Mouse (Mus musculus): Measurements from ENCODE around the gene Tnfaip8l3. TPM values are rescaled to one million over a fixed set of nuclear protein-coding genes. Genes with fewer than 3 reads are reported as not detected.
A peak's percentile ranks its signal among the peaks of the same experiment; 100 is the strongest.
"Not testable (repeated sequence)": the region's sequence is repeated elsewhere in the genome, so short reads cannot be mapped to it uniquely, and the experiment has no call there.

The Tnfaip8l3 gene
- polyA plus RNA-seq, 2 experiments, result 1.3 to 1.8 TPM

GRCm38 (mm10) chr9:54022795-54023194 is 45.4 kb downstream of the Tnfaip8l3 start:
- no peak overlapping the region for H3K4me3 ChIP-seq (replicated peaks; ENCODE audit: low read length)
- no peaks in the 10 kb centered on the region for H3K36me3 ChIP-seq (ENCODE audit: control insufficient read depth, insufficient read depth, low read length)
- no peak overlapping the region for H3K27ac ChIP-seq (replicated peaks; ENCODE audit: low read depth, low read length)
- peak; percentile 55 for DNase-seq (ENCODE audit: low spot score)
- no peaks in the 10 kb centered on the region for H3K27me3 ChIP-seq (ENCODE audit: control insufficient read depth, insufficient read depth, low read length)
- no peaks in the 10 kb centered on the region for H3K4me1 ChIP-seq (ENCODE audit: control insufficient read depth, insufficient read depth, low read length)
- no peak for TF ChIP-seq POLR2A (IDR thresholded peaks at IDR 0.05; ENCODE audit: borderline replicate concordance, extremely low read depth, insufficient read depth, insufficient read length)
- H3K9me3 ChIP-seq (ENCODE audit: control insufficient read depth, low read length), result no peaks in the 10 kb centered on the region
- H3K4me2 ChIP-seq (replicated peaks; ENCODE audit: low read depth, low read length, severe bottlenecking), result no peak overlapping the region
- 46% methylated on average over 3 of the region's 3 CpGs for WGBS
- no peak overlapping the region for H3K9ac ChIP-seq (ENCODE audit: low read depth, low read length, severe bottlenecking)
- ATAC-seq (ENCODE audit: low FRiP score, low read depth), result peak; percentile 75

DNA sequence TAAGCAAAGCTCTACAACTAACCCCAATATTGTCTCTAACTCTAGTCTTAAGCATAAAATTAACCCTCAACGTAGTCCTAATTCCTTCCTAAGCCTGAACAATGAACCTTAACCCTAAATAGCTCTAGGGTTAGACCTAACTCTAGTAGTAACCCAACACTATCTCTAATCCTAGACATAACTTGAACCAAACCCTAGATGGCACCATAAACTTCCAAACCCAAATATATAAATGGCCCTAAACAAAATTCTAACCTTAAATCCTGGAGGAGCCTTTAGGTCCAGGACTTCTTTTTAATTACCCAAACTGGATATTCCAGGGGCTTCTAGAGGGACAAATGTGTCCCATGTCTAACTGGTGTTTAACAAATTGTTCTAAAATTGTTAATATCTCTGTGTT is 73.7 kb downstream of the Tnfaip8l3 start:
- no peak overlapping the region for H3K4me3 ChIP-seq (replicated peaks; ENCODE audit: low read length)
- H3K4me2 ChIP-seq (replicated peaks; ENCODE audit: low read depth, low read length, severe bottlenecking), result no peak overlapping the region
- H3K9me3 ChIP-seq (ENCODE audit: control insufficient read depth, low read length), result no peaks in the 10 kb centered on the region
- no peaks in the 10 kb centered on the region for H3K27me3 ChIP-seq (ENCODE audit: control insufficient read depth, insufficient read depth, low read length)
- no peak for TF ChIP-seq POLR2A (IDR thresholded peaks at IDR 0.05; ENCODE audit: borderline replicate concordance, extremely low read depth, insufficient read depth, insufficient read length)
- no peaks in the 10 kb centered on the region for H3K36me3 ChIP-seq (ENCODE audit: control insufficient read depth, insufficient read depth, low read length)
- no peak overlapping the region for H3K9ac ChIP-seq (ENCODE audit: low read depth, low read length, severe bottlenecking)
- H3K27ac ChIP-seq (replicated peaks; ENCODE audit: low read depth, low read length), result no peak overlapping the region
- no peak for DNase-seq (ENCODE audit: low spot score)
- no peak for ATAC-seq (ENCODE audit: low FRiP score, low read depth)
- 58% methylated on average over 1 of the region's 1 CpGs for WGBS
- no peaks in the 10 kb centered on the region for H3K4me1 ChIP-seq (ENCODE audit: control insufficient read depth, insufficient read depth, low read length)

DNA sequence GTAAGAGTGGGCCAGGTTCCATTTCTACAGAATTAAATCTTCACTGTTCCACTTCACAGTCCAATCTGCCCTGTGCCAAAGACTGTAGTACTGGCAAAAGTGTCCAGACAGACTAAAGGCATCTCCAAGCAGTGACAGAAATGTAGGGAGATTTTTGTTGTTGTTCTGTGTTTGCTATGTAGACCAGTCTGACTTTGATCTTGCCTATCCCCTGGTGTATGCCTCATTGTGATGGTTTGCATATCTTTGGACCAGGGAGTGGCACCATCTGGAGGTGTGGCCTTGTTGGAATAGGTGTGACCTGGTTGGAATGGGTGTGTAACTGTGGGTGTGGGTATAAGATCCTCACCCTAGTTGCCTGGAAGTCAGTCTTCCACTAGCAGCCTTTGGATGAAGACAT is 75.6 kb downstream of the Tnfaip8l3 start:
- ATAC-seq (ENCODE audit: low FRiP score, low read depth); H3K4me2 ChIP-seq (replicated peaks; ENCODE audit: low read depth, low read length, severe bottlenecking); H3K9me3 ChIP-seq (ENCODE audit: control insufficient read depth, low read length): not testable (repeated sequence)

GRCm38 (mm10) chr9:53990921-53991320 is 77.3 kb downstream of the Tnfaip8l3 start:
- no peak overlapping the region for H3K9ac ChIP-seq (ENCODE audit: low read depth, low read length, severe bottlenecking)
- no peak overlapping the region for H3K4me3 ChIP-seq (replicated peaks; ENCODE audit: low read length)
- H3K4me1 ChIP-seq (ENCODE audit: control insufficient read depth, insufficient read depth, low read length), result no peaks in the 10 kb centered on the region
- no peak overlapping the region for H3K27ac ChIP-seq (replicated peaks; ENCODE audit: low read depth, low read length)
- no peaks in the 10 kb centered on the region for H3K27me3 ChIP-seq (ENCODE audit: control insufficient read depth, insufficient read depth, low read length)
- no peaks in the 10 kb centered on the region for H3K9me3 ChIP-seq (ENCODE audit: control insufficient read depth, low read length)
- DNase-seq (ENCODE audit: low spot score) (peak; percentile 45), ATAC-seq (ENCODE audit: low FRiP score, low read depth) (peak; percentile 89)
- 4% methylated on average over 3 of the region's 3 CpGs for WGBS
- no peaks in the 10 kb centered on the region for H3K36me3 ChIP-seq (ENCODE audit: control insufficient read depth, insufficient read depth, low read length)
- H3K4me2 ChIP-seq (replicated peaks; ENCODE audit: low read depth, low read length, severe bottlenecking), result no peak overlapping the region
- no peak for TF ChIP-seq POLR2A (IDR thresholded peaks at IDR 0.05; ENCODE audit: borderline replicate concordance, extremely low read depth, insufficient read depth, insufficient read length)

More for the DNA sequence above, 75.6 kb downstream of the Tnfaip8l3 start:
- not testable (repeated sequence) for H3K27me3 ChIP-seq (ENCODE audit: control insufficient read depth, insufficient read depth, low read length); H3K4me3 ChIP-seq (replicated peaks; ENCODE audit: low read length); H3K4me1 ChIP-seq (ENCODE audit: control insufficient read depth, insufficient read depth, low read length); H3K9ac ChIP-seq (ENCODE audit: low read depth, low read length, severe bottlenecking); H3K36me3 ChIP-seq (ENCODE audit: control insufficient read depth, insufficient read depth, low read length); H3K27ac ChIP-seq (replicated peaks; ENCODE audit: low read depth, low read length); DNase-seq (ENCODE audit: low spot score)

- Histone ChIP-seq H3K4me1 (ENCODE audit: control insufficient read depth, insufficient read depth, low read length) (no peaks in the 10 kb centered on the region), H3K4me3 (replicated peaks; ENCODE audit: low read length) (no peak overlapping the region), H3K27me3 (ENCODE audit: control insufficient read depth, insufficient read depth, low read length) (no peaks in the 10 kb centered on the region), H3K27ac (replicated peaks; ENCODE audit: low read depth, low read length) (no peak overlapping the region), H3K4me2 (replicated peaks; ENCODE audit: low read depth, low read length, severe bottlenecking) (no peak overlapping the region), H3K9me3 (ENCODE audit: control insufficient read depth, low read length) (no peaks in the 10 kb centered on the region), H3K9ac (ENCODE audit: low read depth, low read length, severe bottlenecking) (no peak overlapping the region), H3K36me3 (ENCODE audit: control insufficient read depth, insufficient read depth, low read length) (no peaks in the 10 kb centered on the region)
- DNase-seq (ENCODE audit: low spot score) (no peak), ATAC-seq (ENCODE audit: low FRiP score, low read depth) (no peak)
- TF ChIP-seq POLR2A (IDR thresholded peaks at IDR 0.05; ENCODE audit: borderline replicate concordance, extremely low read depth, insufficient read depth, insufficient read length), result no peak
- 36% methylated on average over 3 of the region's 3 CpGs for WGBS
Measured at GRCm38 (mm10) chr9:53986972-53987371, 81.2 kb downstream of the Tnfaip8l3 start.

DNA sequence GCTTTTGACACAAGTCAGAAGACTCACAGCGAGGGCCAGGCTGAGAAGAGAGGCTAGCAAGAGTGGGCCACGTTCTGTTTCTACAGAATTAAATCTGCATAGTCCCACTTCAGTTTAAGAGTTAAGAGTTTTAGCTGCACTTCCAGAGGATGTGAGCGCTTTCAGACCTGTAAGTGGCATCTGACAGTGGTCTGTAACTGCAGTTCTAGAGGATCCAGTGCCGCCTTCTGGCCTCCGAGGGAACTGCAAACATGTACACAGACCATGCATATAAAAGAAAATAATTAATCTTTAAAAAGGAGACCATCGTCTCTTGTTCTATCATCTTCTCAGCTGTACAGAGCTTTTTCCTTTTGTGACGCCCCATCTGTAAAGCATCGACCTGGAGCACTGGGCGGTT is 83.3 kb downstream of the Tnfaip8l3 start:
- Histone ChIP-seq H3K4me3 (replicated peaks; ENCODE audit: low read length) (no peak overlapping the region), H3K4me2 (replicated peaks; ENCODE audit: low read depth, low read length, severe bottlenecking) (no peak overlapping the region), H3K9ac (ENCODE audit: low read depth, low read length, severe bottlenecking) (no peak overlapping the region), H3K9me3 (ENCODE audit: control insufficient read depth, low read length) (no peaks in the 10 kb centered on the region), H3K27ac (replicated peaks; ENCODE audit: low read depth, low read length) (no peak overlapping the region), H3K27me3 (ENCODE audit: control insufficient read depth, insufficient read depth, low read length) (no peaks in the 10 kb centered on the region), H3K4me1 (ENCODE audit: control insufficient read depth, insufficient read depth, low read length) (no peaks in the 10 kb centered on the region), H3K36me3 (ENCODE audit: control insufficient read depth, insufficient read depth, low read length) (no peaks in the 10 kb centered on the region)
- DNase-seq (ENCODE audit: low spot score) (peak; percentile 29), ATAC-seq (ENCODE audit: low FRiP score, low read depth) (no peak)
- WGBS, result 35% methylated on average over 9 of the region's 9 CpGs
- TF ChIP-seq POLR2A (IDR thresholded peaks at IDR 0.05; ENCODE audit: borderline replicate concordance, extremely low read depth, insufficient read depth, insufficient read length), result no peak

All from limb, embryonic 14.5 days (tissue).